Mouse (Mus musculus) erythroblast, embryonic 14.5 days (primary cell): ENCODE measurements at regions not wholly inside any gene's neighbourhood (a gene's known extent, or its start where the extent isn't known, plus 50 kb on each side); places are given as distances from the start of the nearest gene placed in this dataset.

Source experiments
- GATA1 ChIP-seq: IDR thresholded peaks from 2 replicates; pipeline ENCODE4 v1.6.1; 2012; ENCODE audit warnings: low read length, inconsistent platforms, mixed read lengths
- TAL1 ChIP-seq: IDR thresholded peaks from 3 replicates; pipeline ENCODE4 v1.6.1; 2012; ENCODE audit warnings: low read length, inconsistent platforms, mixed read lengths

DNA sequence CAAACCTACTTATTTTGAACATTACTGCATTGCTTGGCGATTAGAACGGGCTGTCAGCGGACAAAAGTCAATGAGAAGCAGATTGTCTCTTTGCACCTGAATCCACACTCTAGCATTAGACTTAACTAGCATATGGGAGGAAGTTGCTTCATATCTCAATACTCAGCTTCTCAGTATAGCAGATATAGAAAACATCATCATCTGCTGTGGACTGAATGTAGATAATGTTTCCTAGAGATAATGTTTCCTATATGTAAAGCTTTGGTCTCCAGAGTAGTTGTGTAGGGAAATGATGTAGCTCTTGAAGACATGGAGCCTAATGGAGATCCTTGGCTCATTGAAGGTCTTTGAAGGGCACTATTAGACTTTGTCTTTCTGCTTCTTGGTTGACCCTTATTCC lies 267.0 kb upstream of the Rspo3 start:
- no peak for TF ChIP-seq GATA1
- TF ChIP-seq TAL1, result no peak
